Mouse (Mus musculus) stomach, embryonic 14.5 days (tissue): Measurements from ENCODE around the gene Pla2g1b. TPM values are rescaled to one million over a fixed set of nuclear protein-coding genes. Genes with fewer than 3 reads are reported as not detected.
"Not testable (repeated sequence)": the region's sequence is repeated elsewhere in the genome, so short reads cannot be mapped to it uniquely, and the experiment has no call there.

Experiments used
- ATAC-seq: fragments of 200-750 bp; cut with Nextera tagmentation; 2 replicates; pipeline ENCODE4 v1.8.0; 2017; ENCODE audit warnings: low read depth, moderate TSS enrichment; ENCODE audit not compliant: insufficient number of reproducible peaks, insufficient read depth, low FRiP score
- H3K27ac ChIP-seq: fragments of 300-500 bp; sonication (generic); 2 replicates; pipeline ENCODE4 v1.5.1; 2014; ENCODE audit warnings: mild to moderate bottlenecking, low read length, moderate library complexity, mixed read lengths
- H3K27me3 ChIP-seq: fragments of 300-500 bp; sonication (generic); 2 replicates; pipeline ENCODE4 v1.6.1; 2014; ENCODE audit warnings: low read length, control low read depth, mixed read lengths; ENCODE audit not compliant: control insufficient read depth, insufficient read depth
- H3K36me3 ChIP-seq: fragments of 300-500 bp; sonication (generic); 2 replicates; pipeline ENCODE4 v1.6.1; 2014; ENCODE audit warnings: mild to moderate bottlenecking, control low read depth, low read length, moderate library complexity, mixed read lengths; ENCODE audit not compliant: control insufficient read depth, insufficient read depth
- H3K4me1 ChIP-seq: fragments of 300-500 bp; sonication (generic); 2 replicates; pipeline ENCODE4 v1.6.1; 2014; ENCODE audit warnings: low read length, control low read depth, mixed read lengths; ENCODE audit not compliant: control insufficient read depth, insufficient read depth
- H3K4me2 ChIP-seq: fragments of 300-500 bp; sonication (generic); replicated peaks from 2 replicates; pipeline ENCODE4 v1.6.1; 2014; ENCODE audit warnings: low read depth, low read length, control low read depth
- H3K4me3 ChIP-seq: fragments of 300-500 bp; sonication (generic); 2 replicates; pipeline ENCODE4 v1.5.1; 2014; ENCODE audit warnings: low read depth, low read length, control low read depth
- H3K9ac ChIP-seq: fragments of 300-500 bp; sonication (generic); replicated peaks from 2 replicates; pipeline ENCODE4 v1.6.1; 2014; ENCODE audit warnings: low read depth, mild to moderate bottlenecking, control low read depth, low read length, moderate library complexity, mixed read lengths
- H3K9me3 ChIP-seq: fragments of 300-500 bp; sonication (generic); 2 replicates; pipeline ENCODE4 v1.6.1; 2016; ENCODE audit warnings: low read depth, low read length, control low read depth; ENCODE audit not compliant: control insufficient read depth
- WGBS: fragments of 180-500 bp; shearing (Covaris S2); extraction: QIAGEN DNeasy Blood & Tissue Kit; methylation state at CpG from one replicate; pipeline ENCODE4 v1.1.7; 2014; 5-methylcytosine and 5-hydroxymethylcytosine counted together
- polyA plus RNA-seq: library from polyadenylated mRNA; unstranded; fragments of >200 nt; fragmentation: Nextera tagmentation; extraction: Ambion mirVana; gene quantifications from 2 replicates; pipeline ENCODE4 v1.2.1, GENCODE M21; 2014

The Pla2g1b gene
- polyA plus RNA-seq, 1 experiment from 2014 or later: 20.2 TPM

DNA sequence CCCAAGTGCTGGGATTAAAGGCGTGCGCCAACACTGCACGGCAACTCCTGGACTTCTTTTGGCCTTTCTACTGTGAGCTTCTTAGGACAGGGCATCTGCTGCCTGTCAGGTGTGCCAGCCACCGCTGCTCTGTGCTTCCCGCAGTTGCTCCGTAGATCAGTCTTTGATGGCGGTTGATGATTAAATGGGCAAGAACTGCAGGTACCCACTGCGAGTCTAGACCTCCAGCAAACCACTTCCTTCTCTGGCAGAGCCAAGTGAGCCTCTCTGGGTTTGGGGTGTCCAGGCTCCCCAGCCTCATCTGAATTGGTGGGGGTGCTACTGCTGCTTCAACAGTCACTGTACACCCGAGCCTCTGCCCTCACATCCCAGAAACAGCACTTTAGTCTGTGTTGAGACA, 51.4 kb downstream of the Pla2g1b start:
- Histone ChIP-seq H3K9me3 (no peaks in the 10 kb centered on the region), H3K27me3 (no peaks in the 10 kb centered on the region), H3K4me1 (peaks cover 27% of the 10 kb centered on the region), H3K4me3 (no peak overlapping the region), H3K36me3 (no peaks in the 10 kb centered on the region), H3K4me2 (no peak overlapping the region), H3K9ac (no peak overlapping the region), H3K27ac (no peak overlapping the region)
- no peak for ATAC-seq
- 89% methylated on average over 9 of the region's 9 CpGs for WGBS

DNA sequence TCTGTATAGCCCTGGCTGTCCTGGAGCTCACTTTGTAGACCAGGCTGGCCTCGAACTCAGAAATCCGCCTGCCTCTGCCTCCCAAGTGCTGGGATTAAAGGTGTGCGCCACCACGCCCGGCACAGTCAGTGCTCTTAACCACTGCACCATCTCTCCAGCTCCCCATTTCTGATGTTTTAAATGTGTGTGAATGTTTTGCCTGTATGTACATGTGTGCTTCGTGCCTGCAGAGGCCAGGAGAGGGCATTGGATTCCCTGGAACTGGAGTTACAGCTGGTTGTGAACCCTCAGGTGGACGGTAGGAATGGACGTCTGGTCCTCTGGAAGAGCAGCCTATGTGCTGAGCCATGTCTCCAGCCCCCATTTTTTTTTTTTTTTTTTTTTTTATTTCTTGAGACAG, 52.2 kb downstream of the Pla2g1b start:
- H3K4me1 ChIP-seq: peaks cover 33% of the 10 kb centered on the region
- 97% methylated on average over 7 of the region's 8 CpGs for WGBS
- not testable (repeated sequence) for H3K27me3 ChIP-seq, H3K27ac ChIP-seq, H3K9me3 ChIP-seq, H3K4me3 ChIP-seq, H3K9ac ChIP-seq, H3K36me3 ChIP-seq, H3K4me2 ChIP-seq, ATAC-seq

DNA sequence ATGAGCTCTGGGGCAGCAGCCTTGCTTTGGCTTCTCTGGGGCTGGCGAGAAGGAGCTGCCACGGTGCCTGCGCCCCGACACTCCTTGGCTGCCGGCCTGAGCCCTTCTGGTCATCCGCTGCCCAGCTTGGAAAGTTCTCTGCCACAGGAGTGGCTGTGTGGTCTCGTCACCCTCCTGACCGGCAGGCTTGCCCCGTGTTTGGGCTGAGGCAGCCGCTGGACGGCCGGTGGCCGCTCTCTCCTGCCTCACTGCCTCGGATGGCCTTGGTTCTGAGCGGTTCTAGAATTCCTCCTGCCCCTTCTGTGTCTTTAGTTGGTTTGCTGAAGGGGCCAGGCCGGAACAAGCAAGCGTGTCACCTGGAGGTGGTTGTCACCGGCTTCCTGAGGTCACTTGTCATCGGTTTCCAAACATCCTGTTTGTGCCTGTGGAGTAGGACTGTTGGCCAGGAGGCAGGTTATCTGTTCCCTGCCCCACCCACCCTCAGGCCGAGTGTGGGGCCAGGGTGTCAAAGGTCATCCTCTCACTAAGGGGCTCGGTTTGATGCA, 54.3 kb downstream of the Pla2g1b start:
- Histone ChIP-seq H3K4me3 (no peak overlapping the region), H3K9ac (no peak overlapping the region)

DNA sequence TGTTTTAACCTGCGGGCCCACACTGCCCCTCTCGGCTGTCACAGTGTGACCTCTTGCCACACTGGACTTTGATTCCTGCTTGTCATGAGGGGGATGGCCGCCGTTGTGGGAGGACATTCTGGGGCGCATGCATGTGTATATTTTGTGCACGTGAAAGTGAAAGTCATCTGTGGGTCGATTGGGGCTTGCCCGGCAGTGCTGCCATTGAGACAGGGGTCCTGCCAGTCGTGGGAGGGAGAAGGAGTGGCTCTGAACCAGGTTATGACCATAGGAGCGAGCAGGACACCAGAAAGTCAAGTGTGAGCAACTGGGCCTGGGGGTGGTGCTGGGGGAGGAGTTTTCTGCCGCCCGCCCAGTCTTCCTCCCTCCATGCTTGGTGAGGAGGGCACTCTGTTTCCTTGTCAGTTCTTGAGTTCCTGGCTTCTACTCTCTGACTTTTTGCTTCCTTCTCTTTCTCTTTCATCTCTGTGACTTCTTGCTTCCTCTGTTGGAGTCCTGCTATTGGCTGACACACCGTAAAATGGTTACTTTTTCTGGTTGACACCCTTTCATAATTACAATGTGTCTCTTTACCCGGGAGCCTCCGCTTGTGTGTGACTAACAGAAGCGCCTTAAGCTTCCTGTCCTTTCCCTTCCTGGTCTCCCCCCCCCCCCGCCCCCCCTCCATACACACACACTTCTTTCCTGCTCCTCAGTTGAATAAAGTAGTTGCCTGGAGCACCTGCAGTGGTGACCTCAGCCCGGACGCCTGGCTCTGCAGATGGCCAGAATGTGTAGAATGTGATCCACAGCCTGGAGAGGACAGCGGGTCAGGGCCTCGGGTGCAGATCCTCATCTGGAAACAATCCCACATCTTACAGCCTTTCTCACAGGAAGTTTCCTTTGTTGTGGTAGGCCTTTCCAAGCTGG, 55.7 kb downstream of the Pla2g1b start:
- peaks cover 36% of the 10 kb centered on the region for H3K4me1 ChIP-seq
- no peak overlapping the region for H3K4me2 ChIP-seq
- H3K36me3 ChIP-seq: no peaks in the 10 kb centered on the region
- H3K27ac ChIP-seq: peak overlapping the region; percentile 77
- H3K4me3 ChIP-seq: no peak overlapping the region
- H3K9ac ChIP-seq: no peak overlapping the region
- ATAC-seq: no peak
- 55% methylated on average over 21 of the region's 21 CpGs for WGBS
- no peaks in the 10 kb centered on the region for H3K27me3 ChIP-seq
- H3K9me3 ChIP-seq: no peaks in the 10 kb centered on the region

More for the DNA sequence above, 54.3 kb downstream of the Pla2g1b start:
- Histone ChIP-seq H3K27ac (peak overlapping the region; percentile 61; the same call in 1 of the 2 replicates), H3K4me1 (peaks cover 34% of the 10 kb centered on the region), H3K4me2 (no peak overlapping the region; the same call in 1 of the 2 replicates), H3K27me3 (no peaks in the 10 kb centered on the region), H3K9me3 (no peaks in the 10 kb centered on the region), H3K36me3 (no peaks in the 10 kb centered on the region)
- no peak for ATAC-seq
- WGBS: 54% methylated on average over 21 of the region's 21 CpGs

DNA sequence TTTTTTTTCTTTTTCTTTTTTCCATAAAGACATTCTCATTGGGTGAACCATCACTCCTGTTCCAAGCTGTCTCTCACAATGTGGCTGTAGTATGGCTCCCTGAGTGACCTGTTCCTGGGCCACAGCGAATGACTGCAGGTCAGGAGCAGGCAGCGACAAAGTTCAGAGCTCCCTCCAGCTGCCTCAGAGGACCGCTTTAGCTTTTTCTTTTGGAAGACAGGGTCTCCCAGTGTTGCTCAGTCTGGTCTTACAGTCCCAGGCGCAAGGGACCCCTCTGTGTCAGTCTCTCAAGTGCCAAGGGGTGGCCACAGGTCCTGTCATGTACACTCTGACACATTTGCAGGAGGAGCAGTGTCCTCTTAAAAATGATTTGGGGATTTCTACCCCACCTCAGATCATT, 56.5 kb downstream of the Pla2g1b start:
- H3K4me1 ChIP-seq: peaks cover 36% of the 10 kb centered on the region
- no peak overlapping the region for H3K9ac ChIP-seq
- 76% methylated on average over 4 of the region's 4 CpGs for WGBS
- peak overlapping the region; percentile 55; the same call in 1 of the 2 replicates for H3K27ac ChIP-seq
- H3K27me3 ChIP-seq: no peaks in the 10 kb centered on the region
- H3K36me3 ChIP-seq: no peaks in the 10 kb centered on the region
- no peak overlapping the region for H3K4me3 ChIP-seq
- H3K9me3 ChIP-seq: no peaks in the 10 kb centered on the region
- ATAC-seq: no peak
- H3K4me2 ChIP-seq: no peak overlapping the region

DNA sequence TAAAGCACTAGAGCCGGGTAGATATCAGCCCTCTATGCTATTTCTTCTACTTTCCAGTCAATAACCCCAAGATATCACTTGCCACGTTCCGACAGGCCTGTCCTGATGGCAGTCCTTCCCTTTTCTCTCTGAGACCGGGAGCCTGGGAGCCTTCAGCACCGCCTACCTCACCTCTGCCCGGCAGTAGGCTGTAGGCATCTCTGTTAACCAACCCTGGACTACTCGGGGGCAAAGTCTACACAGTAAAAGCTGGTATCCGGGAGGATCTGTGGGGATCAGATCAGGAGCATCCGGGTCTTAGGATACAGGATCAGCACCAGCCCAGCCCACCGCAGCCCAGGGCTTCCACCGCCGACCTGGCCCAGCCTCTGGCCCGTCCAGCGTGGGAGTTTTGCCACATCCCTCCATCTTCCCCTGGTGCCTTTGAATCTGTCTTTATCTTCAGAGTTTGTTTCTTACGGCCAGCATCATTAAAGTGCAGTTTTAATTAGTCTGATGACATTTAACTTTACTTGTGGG, 57.0 kb downstream of the Pla2g1b start:
- H3K27me3 ChIP-seq: no peaks in the 10 kb centered on the region
- H3K9ac ChIP-seq: no peak overlapping the region
- H3K4me2 ChIP-seq: no peak overlapping the region
- H3K4me3 ChIP-seq: no peak overlapping the region
- WGBS: 73% methylated on average over 15 of the region's 15 CpGs
- ATAC-seq: no peak
- H3K4me1 ChIP-seq: peaks cover 39% of the 10 kb centered on the region
- H3K9me3 ChIP-seq: no peaks in the 10 kb centered on the region
- peak overlapping the region; percentile 55; the same call in 1 of the 2 replicates for H3K27ac ChIP-seq
- H3K36me3 ChIP-seq: no peaks in the 10 kb centered on the region

DNA sequence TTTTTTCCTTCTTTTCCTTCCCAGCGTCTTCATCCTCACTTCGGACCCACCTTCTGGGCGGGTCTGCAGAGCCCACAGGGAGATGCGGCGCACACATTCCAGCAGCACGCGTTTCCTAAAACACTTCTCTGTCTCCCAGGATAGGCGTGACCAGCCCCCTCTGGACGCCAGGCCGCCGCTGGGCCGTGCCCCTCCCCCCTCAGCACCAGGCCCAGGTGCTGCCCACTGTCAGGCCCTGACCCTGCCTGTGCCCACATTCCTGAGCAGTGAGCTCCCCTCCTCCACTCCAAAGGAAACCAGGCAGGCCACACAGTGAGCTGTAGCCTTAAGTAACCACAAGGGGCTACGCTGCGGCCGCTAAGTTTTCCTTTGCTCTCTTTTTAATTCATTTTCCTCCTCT, 57.9 kb downstream of the Pla2g1b start:
- ATAC-seq: no peak
- Histone ChIP-seq H3K4me1 (peaks cover 42% of the 10 kb centered on the region), H3K4me2 (peak overlapping the region; percentile 36), H3K36me3 (no peaks in the 10 kb centered on the region), H3K27ac (peak overlapping the region; percentile 28; the same call in 1 of the 2 replicates), H3K27me3 (no peaks in the 10 kb centered on the region), H3K4me3 (no peak overlapping the region), H3K9ac (no peak overlapping the region), H3K9me3 (no peaks in the 10 kb centered on the region)
- 7% methylated on average over 15 of the region's 15 CpGs for WGBS
